In the genomic region with DNA sequence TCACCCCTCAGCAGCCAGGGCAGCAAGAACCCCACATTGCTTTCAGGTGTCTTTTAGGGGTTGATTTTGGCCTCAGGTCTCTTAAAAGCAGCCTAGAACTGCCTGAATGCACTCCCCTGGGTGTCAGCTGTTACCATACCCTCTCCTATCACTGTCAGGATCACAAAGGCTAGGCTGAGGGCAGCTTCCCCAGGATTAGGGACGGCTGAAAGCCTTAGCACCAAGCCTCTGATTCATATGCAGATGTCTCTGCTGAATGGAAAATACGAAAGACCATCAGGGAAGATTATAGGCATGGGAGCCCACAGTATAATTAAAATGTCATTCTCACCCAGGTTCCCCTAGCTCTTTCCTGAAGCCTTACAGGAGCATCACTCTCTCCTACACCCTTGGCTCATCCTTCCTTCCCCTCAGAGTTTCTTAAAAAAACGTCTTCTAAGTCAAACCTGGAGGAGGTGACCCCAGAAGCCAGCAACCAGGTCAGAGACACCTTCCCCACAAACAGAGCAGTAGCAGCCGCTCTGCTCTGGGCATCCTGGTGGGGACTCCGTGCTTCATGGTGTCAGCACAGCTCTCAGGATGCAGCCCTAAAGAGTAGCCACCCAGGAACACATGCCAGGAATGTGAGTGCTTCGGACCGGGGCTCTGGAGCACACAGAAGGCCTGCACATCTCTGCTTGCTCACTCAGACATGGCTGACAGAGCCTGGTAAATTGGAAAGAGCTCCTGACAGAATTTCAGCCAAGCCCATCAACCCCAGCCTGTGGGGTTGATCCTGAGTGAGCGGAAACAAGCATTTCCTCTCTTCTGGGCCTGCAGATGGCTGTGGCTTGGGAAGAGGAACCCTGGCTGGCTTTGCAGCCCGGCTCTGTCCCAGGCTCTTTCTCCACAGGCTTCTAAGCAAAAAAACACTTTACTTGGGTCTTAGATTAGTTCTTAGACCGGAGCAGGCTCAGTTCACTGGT, we compare ENCODE assay signal across 8 mouse cellular contexts.
DNase-seq lines count a peak whose midpoint lies in the region; ATAC-seq lines count a peak whose summit lies in the region.

No protein-coding gene starts in this region.

- DNase-seq in kidney, adult 18-20 months = peak; percentile 47
- no peak for DNase-seq in kidney, adult 11 months
- peak; percentile 27 for DNase-seq in skeletal muscle tissue, adult 2 months (ENCODE audit: low read depth, low spot score)
- DNase-seq in spleen, adult 12 weeks (ENCODE audit: low spot score) = no peak
- DNase-seq in spleen, adult 18-20 months = no peak

- no peaks in the 10 kb centered on the region for H3K9me3 ChIP-seq in embryonic facial prominence, embryonic 13.5 days
- H3K9me3 ChIP-seq in limb, embryonic 15.5 days = no peaks in the 10 kb centered on the region

- no peak for ATAC-seq in embryonic facial prominence, embryonic 13.5 days (ENCODE audit: insufficient number of reproducible peaks, insufficient read depth, low FRiP score, low TSS enrichment, low read depth)
- ATAC-seq in hematopoietic stem cell, adult 5-6 weeks (replicated peaks in 1 of 2; ENCODE audit: insufficient read depth in 1 of 2, low FRiP score in 2 of 2, low TSS enrichment in 1 of 2, low read depth in 1 of 2, poor library complexity in 2 of 2, severe bottlenecking in 2 of 2) = peak; percentile 74 to 84
- no peak for ATAC-seq in limb, embryonic 15.5 days (ENCODE audit: insufficient number of reproducible peaks, low FRiP score, low TSS enrichment, low read depth)

- no peak overlapping the region for H3K9ac ChIP-seq in embryonic facial prominence, embryonic 13.5 days
- no peak overlapping the region for H3K9ac ChIP-seq in limb, embryonic 15.5 days

- peaks cover 30% of the 10 kb centered on the region for H3K4me1 ChIP-seq in embryonic facial prominence, embryonic 13.5 days
- peaks cover 20% of the 10 kb centered on the region for H3K4me1 ChIP-seq in limb, embryonic 15.5 days

- H3K36me3 ChIP-seq in embryonic facial prominence, embryonic 13.5 days = no peaks in the 10 kb centered on the region
- no peaks in the 10 kb centered on the region for H3K36me3 ChIP-seq in limb, embryonic 15.5 days

- H3K4me2 ChIP-seq in embryonic facial prominence, embryonic 13.5 days = no peak overlapping the region
- H3K4me2 ChIP-seq in limb, embryonic 15.5 days = no peak overlapping the region

- H3K27ac ChIP-seq in embryonic facial prominence, embryonic 13.5 days = peak overlapping the region; percentile 72
- peak overlapping the region; percentile 62 for H3K27ac ChIP-seq in limb, embryonic 15.5 days

- no peak overlapping the region for H3K4me3 ChIP-seq in embryonic facial prominence, embryonic 13.5 days
- no peak overlapping the region for H3K4me3 ChIP-seq in limb, embryonic 15.5 days

- 28% methylated on average over 10 of the region's 10 CpGs for WGBS in embryonic facial prominence, embryonic 13.5 days
- 33% methylated on average over 10 of the region's 10 CpGs for WGBS in limb, embryonic 15.5 days

- H3K27me3 ChIP-seq in embryonic facial prominence, embryonic 13.5 days = no peaks in the 10 kb centered on the region
- H3K27me3 ChIP-seq in limb, embryonic 15.5 days = no peaks in the 10 kb centered on the region

Comparison
In these comparisons a context has a peak if more than half of its experiments do, and no peak if none do; other contexts are left out.
1. DNase-seq: peak in kidney, adult 18-20 months (single experiment) and skeletal muscle tissue, adult 2 months (single experiment); none in kidney, adult 11 months (single experiment), spleen, adult 12 weeks (single experiment) and spleen, adult 18-20 months (0 of 2).
2. ATAC-seq: peak in hematopoietic stem cell, adult 5-6 weeks (2 of 2); none in embryonic facial prominence, embryonic 13.5 days (single experiment) and limb, embryonic 15.5 days (single experiment).